In the genomic region with DNA sequence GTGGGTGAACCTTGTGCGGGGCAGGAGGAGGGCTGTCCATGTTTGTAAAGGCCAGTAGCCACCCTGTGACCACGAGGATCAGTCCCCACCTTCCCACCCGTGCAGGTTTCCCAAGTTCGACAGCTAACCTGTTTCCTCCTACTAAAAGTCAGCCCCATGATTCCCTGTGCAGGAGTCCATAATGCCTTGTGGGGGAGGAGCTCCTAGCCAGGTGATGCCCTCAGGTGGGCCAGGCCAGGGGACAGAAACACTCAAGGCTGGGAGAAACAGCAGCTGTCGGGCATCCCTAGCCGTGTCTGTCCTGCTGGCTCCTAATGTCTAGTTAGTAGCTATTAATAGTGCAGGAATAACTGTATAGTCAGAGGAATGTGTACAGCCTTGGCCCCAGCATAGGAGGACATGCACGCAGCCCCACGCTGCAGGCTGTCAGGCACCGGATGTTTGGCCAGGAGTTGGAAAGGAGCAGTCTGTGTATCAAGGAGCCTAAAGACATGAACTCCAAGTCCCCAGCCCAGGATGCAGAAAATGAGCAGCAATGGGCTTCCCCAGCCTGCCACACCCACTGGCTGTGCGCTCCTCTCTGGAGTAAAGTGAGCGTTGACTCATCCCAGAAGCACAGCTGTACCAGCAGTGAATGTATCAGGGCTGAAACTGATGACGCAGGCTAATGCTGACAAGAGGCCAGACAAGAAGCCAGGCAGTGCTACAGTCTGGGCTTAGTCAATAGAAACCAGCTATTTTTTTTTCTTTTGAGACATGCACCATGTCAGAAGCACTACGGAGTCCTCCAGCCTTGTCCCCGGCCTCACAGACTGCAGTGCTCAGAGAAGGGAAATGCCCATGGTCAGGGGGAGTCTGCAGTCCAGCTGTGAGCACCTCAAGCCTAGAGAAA, we compare ENCODE assay signal across 8 mouse cellular contexts.
DNase-seq lines count a peak whose midpoint lies in the region; ATAC-seq lines count a peak whose summit lies in the region.

No protein-coding gene starts in this region.

- no peak for DNase-seq in forebrain, embryonic 14.5 days (ENCODE audit: low spot score)
- no peak for DNase-seq in forebrain, embryonic 10.5 days (ENCODE audit: extremely low spot score, low spot score)
- DNase-seq in neural tube, embryonic 10.5 days (ENCODE audit: extremely low spot score, low spot score), result no peak
- DNase-seq in telencephalon, adult 2 months (ENCODE audit: low read depth, low spot score), result peak; percentile 75
- DNase-seq in retina, postnatal 1 day, result no peak
- DNase-seq in cerebellum, adult 11 months, result no peak

- H3K4me3 ChIP-seq in forebrain, embryonic 14.5 days (ENCODE audit: low read depth, low read length), result no peak overlapping the region
- no peak overlapping the region for H3K4me3 ChIP-seq in forebrain, embryonic 10.5 days
- no peak overlapping the region for H3K4me3 ChIP-seq in neural tube, embryonic 13.5 days
- no peak overlapping the region for H3K4me3 ChIP-seq in heart, embryonic 16.5 days (ENCODE audit: low read length)

- ATAC-seq in forebrain, embryonic 14.5 days, result no peak
- ATAC-seq in neural tube, embryonic 13.5 days (ENCODE audit: low read depth), result no peak
- ATAC-seq in heart, embryonic 16.5 days (replicated peaks; ENCODE audit: extremely low read depth, insufficient read depth, low FRiP score), result peak; percentile 73

- no peaks in the 10 kb centered on the region for H3K9me3 ChIP-seq in forebrain, embryonic 14.5 days (replicated peaks; ENCODE audit: control insufficient read depth, low read length)
- no peaks in the 10 kb centered on the region for H3K9me3 ChIP-seq in forebrain, embryonic 10.5 days
- no peaks in the 10 kb centered on the region for H3K9me3 ChIP-seq in neural tube, embryonic 13.5 days
- H3K9me3 ChIP-seq in heart, embryonic 16.5 days (replicated peaks; ENCODE audit: control insufficient read depth, low read length), result no peaks in the 10 kb centered on the region

- H3K4me1 ChIP-seq in forebrain, embryonic 14.5 days (ENCODE audit: control insufficient read depth, insufficient read depth, low read length), result no peaks in the 10 kb centered on the region
- peaks cover 5% of the 10 kb centered on the region; the same call in 1 of the 2 replicates for H3K4me1 ChIP-seq in forebrain, embryonic 10.5 days
- peaks cover 12% of the 10 kb centered on the region; the same call in 1 of the 2 replicates for H3K4me1 ChIP-seq in neural tube, embryonic 13.5 days (replicated peaks)
- H3K4me1 ChIP-seq in heart, embryonic 16.5 days (ENCODE audit: control insufficient read depth, insufficient read depth, low read length), result peaks cover 35% of the 10 kb centered on the region

- H3K4me2 ChIP-seq in forebrain, embryonic 14.5 days (ENCODE audit: low read length), result no peak overlapping the region
- H3K4me2 ChIP-seq in neural tube, embryonic 13.5 days, result no peak overlapping the region
- H3K4me2 ChIP-seq in heart, embryonic 16.5 days (ENCODE audit: low read depth, low read length), result no peak overlapping the region

- H3K27me3 ChIP-seq in forebrain, embryonic 14.5 days (replicated peaks; ENCODE audit: control insufficient read depth, insufficient read depth, low read length), result no peaks in the 10 kb centered on the region
- no peaks in the 10 kb centered on the region for H3K27me3 ChIP-seq in forebrain, embryonic 10.5 days (ENCODE audit: poor library complexity, severe bottlenecking)
- H3K27me3 ChIP-seq in neural tube, embryonic 13.5 days, result no peaks in the 10 kb centered on the region
- H3K27me3 ChIP-seq in heart, embryonic 16.5 days (ENCODE audit: control insufficient read depth, insufficient read depth, low read length), result no peaks in the 10 kb centered on the region

- peak overlapping the region; percentile 27; the same call in 1 of the 2 replicates for H3K27ac ChIP-seq in forebrain, embryonic 14.5 days (ENCODE audit: low read depth, low read length)
- no peak overlapping the region for H3K27ac ChIP-seq in forebrain, embryonic 10.5 days
- peak overlapping the region; percentile 14; the same call in 1 of the 2 replicates for H3K27ac ChIP-seq in neural tube, embryonic 13.5 days (replicated peaks)
- H3K27ac ChIP-seq in heart, embryonic 16.5 days (ENCODE audit: low read length), result peak overlapping the region; percentile 80

- no peak overlapping the region for H3K9ac ChIP-seq in forebrain, embryonic 14.5 days (ENCODE audit: low read length)
- no peak overlapping the region for H3K9ac ChIP-seq in neural tube, embryonic 13.5 days
- no peak overlapping the region; the same call in 1 of the 2 replicates for H3K9ac ChIP-seq in heart, embryonic 16.5 days (ENCODE audit: low read length)

- WGBS in forebrain, embryonic 14.5 days, result 91% methylated on average over 14 of the region's 14 CpGs
- WGBS in forebrain, embryonic 10.5 days, result 90% methylated on average over 14 of the region's 14 CpGs
- 82% methylated on average over 14 of the region's 14 CpGs for WGBS in neural tube, embryonic 13.5 days
- 33% methylated on average over 14 of the region's 14 CpGs for WGBS in heart, embryonic 16.5 days

- H3K36me3 ChIP-seq in forebrain, embryonic 14.5 days (ENCODE audit: control insufficient read depth, insufficient read depth, low read length), result peaks cover 49% of the 10 kb centered on the region
- H3K36me3 ChIP-seq in forebrain, embryonic 10.5 days (replicated peaks), result peaks cover 67% of the 10 kb centered on the region
- peaks cover 47% of the 10 kb centered on the region for H3K36me3 ChIP-seq in neural tube, embryonic 13.5 days
- H3K36me3 ChIP-seq in heart, embryonic 16.5 days (ENCODE audit: control insufficient read depth, insufficient read depth), result peaks cover 20% of the 10 kb centered on the region
